Mouse (Mus musculus) ZHBTc4 (cell line): ENCODE data around the gene Lpar1.

ENCODE experiments used
- DNase-seq: peaks from one replicate; pipeline ENCODE4 v3.0.0-alpha.2; 2011; ENCODE audit warnings: low read depth, low spot score

The Lpar1 gene

DNA sequence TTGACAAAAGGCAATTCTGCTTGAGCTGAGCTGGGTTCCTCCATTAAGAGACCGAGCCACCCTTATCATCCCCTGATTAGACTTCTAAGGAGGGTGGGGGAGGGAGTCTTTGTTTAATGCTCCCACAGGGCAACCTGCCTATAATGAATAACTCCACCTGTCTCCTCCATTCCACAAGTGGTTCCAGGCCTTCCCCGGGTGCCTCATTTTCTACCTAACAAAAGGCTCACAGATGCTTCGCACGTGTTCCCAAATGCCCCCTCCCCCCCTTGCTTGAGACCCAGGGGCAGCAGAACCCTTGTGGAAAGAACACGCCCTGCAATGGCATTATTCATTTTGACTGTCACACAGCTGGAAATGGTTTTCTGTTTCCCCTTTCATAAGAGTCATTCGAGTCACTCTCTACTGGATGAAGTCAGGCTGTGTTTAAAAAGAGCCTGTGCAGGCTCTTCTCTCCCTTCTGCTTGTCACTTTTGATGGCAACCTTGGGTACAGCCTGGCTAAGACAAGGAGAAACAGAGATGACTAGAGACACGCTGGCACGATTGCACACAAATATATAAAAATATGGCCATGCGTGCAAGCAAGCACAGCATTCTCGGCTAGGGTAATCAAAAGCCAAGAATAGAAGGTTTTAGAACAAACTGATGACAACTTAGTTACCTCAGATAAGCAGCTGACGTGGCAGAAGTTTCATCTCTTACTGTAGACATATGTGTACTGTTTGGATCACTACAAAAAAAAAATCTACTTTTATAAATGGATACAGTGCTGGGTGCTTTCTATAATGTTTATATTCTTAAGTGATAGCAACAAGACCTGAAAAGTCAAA is 7.0 kb downstream of the Lpar1 start:
- peak; percentile 90 for DNase-seq

GRCm38 (mm10) chr4:58545888-58546432 is 7.7 kb downstream of the Lpar1 start:
- no peak for DNase-seq

GRCm38 (mm10) chr4:58543171-58543570 is 10.5 kb downstream of the Lpar1 start:
- DNase-seq = peak; percentile 32

DNA sequence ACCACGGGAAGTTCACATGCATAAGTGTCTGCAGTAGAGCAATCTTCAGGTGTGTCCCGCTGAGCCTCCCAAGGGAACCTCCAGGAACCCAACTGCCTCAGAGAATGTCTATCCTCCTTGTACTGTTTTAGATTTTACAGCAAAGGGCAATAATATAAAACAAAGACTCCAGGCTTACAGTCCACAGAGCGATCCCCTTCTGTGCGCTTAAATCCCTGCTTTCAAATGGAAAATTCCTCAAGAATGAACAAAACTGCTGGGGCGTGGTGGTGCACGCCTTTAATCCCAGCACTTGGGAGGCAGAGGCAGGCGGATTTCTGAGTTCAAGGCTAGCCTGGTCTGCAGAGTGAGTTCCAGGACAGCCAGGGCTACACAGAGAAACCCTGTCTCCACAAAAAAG is 11.0 kb downstream of the Lpar1 start:
- peak; percentile 92 for DNase-seq

GRCm38 (mm10) chr4:58540841-58541240 is 12.9 kb downstream of the Lpar1 start:
- DNase-seq = no peak

DNA sequence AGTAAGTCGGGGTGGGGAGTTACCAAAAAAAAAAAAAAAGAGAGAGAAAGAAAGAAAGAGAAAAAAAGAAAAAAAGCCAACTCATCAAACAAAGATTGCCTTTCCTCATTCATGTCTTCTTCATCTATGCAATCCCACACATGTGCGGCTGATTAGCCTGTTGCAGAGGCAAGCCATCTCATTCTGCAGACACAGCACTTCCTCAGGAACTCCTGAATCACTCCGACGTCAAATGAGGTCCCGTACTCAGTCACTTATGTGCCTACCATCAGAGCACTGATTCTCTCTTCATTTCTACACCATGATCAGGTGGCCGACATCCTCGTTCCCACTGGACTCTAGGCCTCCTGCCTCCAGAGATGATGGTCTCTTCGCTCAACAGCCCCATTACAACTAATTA is 13.3 kb downstream of the Lpar1 start:
- DNase-seq = no peak

GRCm38 (mm10) chr4:58538696-58539095 is 15.0 kb downstream of the Lpar1 start:
- peak; percentile 14 for DNase-seq

DNA sequence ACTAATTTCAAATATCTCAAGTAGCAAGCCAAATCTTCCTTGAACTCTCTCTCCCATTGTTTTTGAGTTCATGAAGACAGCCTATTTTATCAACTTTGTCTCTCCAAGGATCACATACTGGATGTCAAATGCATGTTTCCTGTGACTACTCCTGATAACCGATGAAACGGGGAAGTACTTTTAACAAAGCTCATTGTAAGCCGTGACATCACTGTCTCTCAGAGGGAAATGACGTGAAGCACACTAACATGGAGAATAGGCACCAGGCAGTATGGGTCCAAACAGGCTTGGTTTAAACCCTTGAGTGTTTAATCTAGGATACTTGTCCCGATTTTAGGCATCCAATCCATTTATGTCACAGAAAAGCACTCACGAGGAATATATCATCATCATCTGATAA is 17.9 kb downstream of the Lpar1 start:
- no peak for DNase-seq

GRCm38 (mm10) chr4:58534726-58535350 is 18.9 kb downstream of the Lpar1 start:
- peak; percentile 60 for DNase-seq

GRCm38 (mm10) chr4:58534141-58534571 is 19.5 kb downstream of the Lpar1 start:
- DNase-seq = peak; percentile 35

- DNase-seq = peak; percentile 48
These were observed 20.2 kb downstream of the Lpar1 start for GRCm38 (mm10) chr4:58533519-58533918.

DNA sequence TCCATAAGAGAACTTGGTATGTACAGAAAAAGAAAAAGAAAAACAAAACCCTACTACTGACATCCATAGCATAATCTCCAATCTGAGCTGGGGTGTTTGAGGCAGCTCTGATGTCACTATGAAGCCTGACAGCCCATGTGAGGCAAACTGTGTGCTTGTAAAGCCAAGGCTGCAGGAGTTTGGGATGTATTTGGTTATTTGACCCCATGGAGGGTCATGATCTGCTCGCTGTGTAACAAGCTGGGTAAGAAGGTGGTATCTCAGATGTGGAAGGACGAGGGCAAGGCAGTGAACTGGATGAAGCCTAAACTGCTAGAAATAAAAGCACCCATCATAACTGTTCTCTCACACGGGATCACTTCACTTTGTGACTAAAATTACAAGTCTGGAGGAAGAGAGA is 21.4 kb downstream of the Lpar1 start:
- DNase-seq = no peak

DNA sequence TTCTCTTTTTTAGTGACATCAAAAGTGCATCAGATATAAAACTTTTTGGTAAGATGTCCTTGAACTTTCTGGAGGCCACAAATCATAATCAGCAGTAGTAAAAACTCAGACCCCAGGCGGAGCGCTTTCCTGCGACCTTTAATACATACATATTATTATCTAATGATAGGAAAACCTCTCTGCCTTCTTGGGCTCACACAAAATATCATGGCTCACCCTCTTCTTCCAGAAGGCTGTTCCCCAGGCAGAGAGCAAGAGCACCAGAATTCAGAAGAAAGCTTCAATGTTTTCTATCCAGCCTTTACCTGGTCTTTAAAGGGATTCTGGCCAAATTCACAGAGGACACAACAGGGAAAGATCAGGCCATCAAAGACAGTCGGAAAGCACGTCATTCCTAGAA is 23.0 kb downstream of the Lpar1 start:
- no peak for DNase-seq

DNA sequence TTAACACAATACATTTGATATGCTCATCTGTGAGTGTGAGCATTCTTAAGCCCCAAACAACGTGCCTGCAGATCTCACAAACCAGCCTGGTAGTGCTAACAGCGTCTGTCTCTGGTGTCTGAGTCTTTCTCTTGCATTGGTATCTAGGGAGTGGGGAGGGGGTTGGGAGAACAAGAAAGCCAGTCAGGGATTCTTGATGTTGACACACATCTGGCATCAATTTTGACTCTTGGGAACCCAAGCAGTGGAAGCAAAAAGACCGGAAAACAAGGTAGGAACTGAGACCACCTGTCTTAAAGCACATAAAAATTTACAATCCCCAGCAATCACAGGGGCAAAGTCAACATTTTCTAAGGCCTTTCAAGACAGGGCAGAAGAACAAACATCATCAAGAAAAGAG is 23.4 kb downstream of the Lpar1 start:
- DNase-seq = no peak

DNA sequence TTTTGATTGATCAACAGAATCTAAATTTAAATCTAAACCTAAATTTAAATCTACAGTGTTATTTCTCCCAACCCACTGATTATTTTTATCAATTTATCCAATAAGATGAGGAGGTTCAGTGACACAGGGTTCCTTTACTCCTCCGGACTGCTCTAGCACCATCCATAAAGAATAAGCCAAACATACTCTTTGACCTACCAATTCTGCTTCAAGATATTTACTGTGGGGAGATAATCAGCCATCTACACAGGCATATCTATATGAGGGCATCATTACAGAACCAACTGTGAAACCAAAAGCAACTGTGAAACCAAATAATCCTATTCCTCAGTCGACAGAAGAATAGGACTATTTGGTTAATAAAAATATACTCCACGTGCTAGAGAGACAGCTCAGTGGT is 25.8 kb downstream of the Lpar1 start:
- no peak for DNase-seq

GRCm38 (mm10) chr4:58521137-58521536 is 32.6 kb downstream of the Lpar1 start:
- DNase-seq = no peak

- no peak for DNase-seq
These were observed 33.2 kb downstream of the Lpar1 start for GRCm38 (mm10) chr4:58520531-58520930.

GRCm38 (mm10) chr4:58519891-58520290 is 33.8 kb downstream of the Lpar1 start:
- DNase-seq = no peak

DNA sequence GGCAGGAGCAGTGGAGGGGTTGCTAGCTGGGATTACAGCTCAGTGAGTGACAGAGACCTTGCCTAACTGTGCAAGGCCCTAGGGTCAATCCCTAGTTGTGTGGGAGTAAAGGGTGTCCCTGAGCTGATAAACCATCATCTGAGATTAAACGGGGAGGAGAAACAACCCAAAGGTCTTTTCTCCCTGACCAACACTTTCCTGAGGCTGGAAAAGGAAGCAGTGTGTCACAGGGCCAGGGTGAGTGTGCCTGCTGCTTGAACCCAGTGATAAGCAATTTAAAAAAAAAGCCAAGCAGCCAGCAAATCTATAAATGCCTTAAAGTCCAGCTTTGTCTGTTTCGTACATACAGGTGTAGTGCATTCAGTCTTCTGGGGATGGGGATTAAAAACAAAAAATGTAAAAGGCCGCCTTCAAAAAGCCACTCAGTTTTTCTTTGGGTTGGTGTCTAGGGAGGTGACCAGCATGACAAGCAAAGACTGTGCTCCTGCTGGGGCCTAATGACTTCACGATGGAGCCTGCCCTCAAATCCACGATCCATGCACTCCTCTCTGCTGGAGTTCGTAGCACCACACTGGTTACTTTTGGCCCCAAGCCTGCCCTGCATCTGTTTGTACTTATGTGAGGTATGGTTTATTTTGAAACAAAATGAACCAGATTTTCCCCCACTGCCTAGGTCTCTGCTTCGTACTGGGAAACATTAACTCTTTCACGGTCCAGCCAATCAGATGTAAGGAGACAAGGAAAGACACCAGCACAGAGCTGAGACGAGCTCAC is 35.3 kb downstream of the Lpar1 start:
- DNase-seq = no peak

- no peak for DNase-seq
These were observed 36.9 kb downstream of the Lpar1 start for GRCm38 (mm10) chr4:58516810-58517209.

GRCm38 (mm10) chr4:58516221-58516620 is 37.5 kb downstream of the Lpar1 start:
- DNase-seq = no peak

- DNase-seq = no peak
These were observed 42.1 kb downstream of the Lpar1 start for GRCm38 (mm10) chr4:58511554-58511953.
